17 mouse cellular contexts compared by ENCODE assay signal in genomic region chr7:101682886-101683285, GRCm38 (mm10). TPM values are rescaled to one million over a fixed set of nuclear protein-coding genes. Genes with fewer than 3 reads are reported as not detected.
DNase-seq lines count a peak whose midpoint lies in the region; ATAC-seq and TF ChIP-seq lines count a peak whose summit lies in the region.
"Had no signal": no experiment of that assay in that cellular context is flagged by ENCODE, and none has a peak within 500 bp of the region (broad histone marks: within the 10 kb centered on the region; RNA-seq: fewer than 3 reads in every experiment).

No protein-coding gene starts in this region.

- peak; percentile 58 for DNase-seq in embryo, embryonic 10 days (ENCODE audit: low spot score)
- DNase-seq in embryo, embryonic 10.5 days (ENCODE audit: low spot score): no peak
- peak; percentile 23 for DNase-seq in kidney, adult 2 months
- DNase-seq in kidney, postnatal 10 days: no peak
- DNase-seq in midbrain, embryonic 10.5 days (ENCODE audit: low spot score): no peak
- DNase-seq in midbrain, embryonic 14.5 days: no peak
- DNase-seq in heart, adult 18-20 months: no peak
- DNase-seq: adrenal gland, postnatal 14 days; cerebellum, adult 11-12 months; cerebellum, adult 9-10 months; cerebellum, postnatal 25 days; gastrocnemius, postnatal 14 days; heart, postnatal 4 days had no signal

- H3K36me3 ChIP-seq in kidney, adult 2 months (ENCODE audit: control insufficient read depth, insufficient read depth, low read length): no peaks in the 10 kb centered on the region; the same call in 1 of the 2 replicates
- peaks cover 9% of the 10 kb centered on the region for H3K36me3 ChIP-seq in midbrain, embryonic 10.5 days
- H3K36me3 ChIP-seq in midbrain, embryonic 14.5 days (ENCODE audit: control insufficient read depth, insufficient read depth, low read length): no peaks in the 10 kb centered on the region

- no peak for TF ChIP-seq CTCF in kidney, adult 2 months (conservative IDR thresholded peaks at IDR 0.05; ENCODE audit: insufficient read depth, insufficient read length, low read depth, low read length)

- no peak overlapping the region for H3K9ac ChIP-seq in midbrain, embryonic 14.5 days (replicated peaks; ENCODE audit: low read length)
- H3K9ac ChIP-seq: embryonic facial prominence, embryonic 12.5 days; forebrain, embryonic 15.5 days; heart, embryonic 13.5 days; hindbrain, embryonic 13.5 days had no signal

- H3K9me3 ChIP-seq in midbrain, embryonic 10.5 days (replicated peaks): no peaks in the 10 kb centered on the region
- H3K9me3 ChIP-seq in midbrain, embryonic 14.5 days (ENCODE audit: control insufficient read depth, low read length): no peaks in the 10 kb centered on the region
- H3K9me3 ChIP-seq: embryonic facial prominence, embryonic 12.5 days; forebrain, embryonic 15.5 days; heart, embryonic 13.5 days; hindbrain, embryonic 13.5 days had no signal

- TF ChIP-seq POLR2A in kidney, adult 2 months (IDR thresholded peaks at IDR 0.05; ENCODE audit: low read depth, low read length): no peak

- H3K4me1 ChIP-seq in kidney, adult 2 months (ENCODE audit: control insufficient read depth, insufficient read depth, low read length): no peaks in the 10 kb centered on the region; the same call in 1 of the 2 replicates
- peaks cover 62% of the 10 kb centered on the region for H3K4me1 ChIP-seq in midbrain, embryonic 10.5 days
- peaks cover 10% of the 10 kb centered on the region for H3K4me1 ChIP-seq in midbrain, embryonic 14.5 days (ENCODE audit: control insufficient read depth, insufficient read depth, low read length)

- ATAC-seq in midbrain, embryonic 14.5 days (ENCODE audit: low FRiP score, low TSS enrichment): no peak
- ATAC-seq: forebrain, embryonic 15.5 days had no signal

- no peaks in the 10 kb centered on the region for H3K27me3 ChIP-seq in kidney, adult 2 months (replicated peaks; ENCODE audit: control insufficient read depth, insufficient read depth, low read length)
- 0 out of 2 replicates have a peak, but pooled peaks cover 14% of the 10 kb centered on the region for H3K27me3 ChIP-seq in midbrain, embryonic 10.5 days (ENCODE audit: low read depth, poor library complexity, severe bottlenecking)
- H3K27me3 ChIP-seq in midbrain, embryonic 14.5 days (ENCODE audit: control insufficient read depth, insufficient read depth, low read length): no peaks in the 10 kb centered on the region
- H3K27me3 ChIP-seq: embryonic facial prominence, embryonic 12.5 days; forebrain, embryonic 15.5 days; heart, embryonic 13.5 days; hindbrain, embryonic 13.5 days had no signal

- H3K4me2 ChIP-seq in midbrain, embryonic 14.5 days (ENCODE audit: low read length): no peak overlapping the region
- H3K4me2 ChIP-seq: embryonic facial prominence, embryonic 12.5 days; forebrain, embryonic 15.5 days; heart, embryonic 13.5 days; hindbrain, embryonic 13.5 days had no signal

- no peak overlapping the region for H3K4me3 ChIP-seq in kidney, adult 2 months (ENCODE audit: insufficient read depth, low read depth, low read length)
- H3K4me3 ChIP-seq in midbrain, embryonic 10.5 days: no peak overlapping the region
- no peak overlapping the region for H3K4me3 ChIP-seq in midbrain, embryonic 14.5 days (replicated peaks; ENCODE audit: low read depth, low read length)
- H3K4me3 ChIP-seq: embryonic facial prominence, embryonic 12.5 days; forebrain, embryonic 15.5 days; heart, embryonic 13.5 days; hindbrain, embryonic 13.5 days had no signal

- H3K27ac ChIP-seq in kidney, adult 2 months (ENCODE audit: insufficient read depth, low read depth, low read length): no peak overlapping the region
- H3K27ac ChIP-seq in midbrain, embryonic 10.5 days (replicated peaks): peak overlapping the region; percentile 61
- H3K27ac ChIP-seq in midbrain, embryonic 14.5 days (replicated peaks; ENCODE audit: low read depth, low read length): no peak overlapping the region
- H3K27ac ChIP-seq: embryonic facial prominence, embryonic 12.5 days; forebrain, embryonic 15.5 days; heart, embryonic 13.5 days; hindbrain, embryonic 13.5 days had no signal

- WGBS in kidney, adult 2 months: 43% methylated on average over 5 of the region's 5 CpGs
- WGBS in midbrain, embryonic 10.5 days: 39% methylated on average over 5 of the region's 5 CpGs
- 56% methylated on average over 5 of the region's 5 CpGs for WGBS in midbrain, embryonic 14.5 days

RNA-seq across cellular contexts. Expression of gene Clpb, which starts 19.5 kb away (rescaled TPM):
- 64.8 and 84.9 TPM in 2 replicates for polyA plus RNA-seq in kidney, adult 2 months (2012; rRNA removed)
- polyA plus RNA-seq in midbrain, embryonic 10.5 days (2016; fragmentation: Nextera tagmentation; extraction: Ambion mirVana): 54.7 and 56.3 TPM in 2 replicates
- 32.0 and 38.5 TPM in 2 replicates for polyA plus RNA-seq in midbrain, embryonic 14.5 days (2014; fragmentation: Nextera tagmentation; extraction: Ambion mirVana)
- 10 to 100 TPM; 76.3 to 88.0 TPM for total RNA-seq in heart, adult 18-20 months (2021)

Comparison
In these comparisons a context has a peak if more than half of its experiments do, and no peak if none do; other contexts are left out.
1. DNase-seq: peak in embryo, embryonic 10 days (single experiment) and kidney, adult 2 months (single experiment); none in embryo, embryonic 10.5 days (single experiment), kidney, postnatal 10 days (single experiment), midbrain, embryonic 10.5 days (single experiment), midbrain, embryonic 14.5 days (single experiment) and heart, adult 18-20 months (0 of 2).